Mouse (Mus musculus) intestine, postnatal 0 days (tissue): ENCODE measurements around the gene Leng9. TPM values are rescaled to one million over a fixed set of nuclear protein-coding genes. Genes with fewer than 3 reads are reported as not detected.
"Not testable (repeated sequence)": the region's sequence is repeated elsewhere in the genome, so short reads cannot be mapped to it uniquely, and the experiment has no call there.

ENCODE experiments used
- ATAC-seq: fragments of 200-750 bp; cut with Nextera tagmentation; 2 replicates; pipeline ENCODE4 v1.8.0; 2017; ENCODE audit warnings: mild to moderate bottlenecking, moderate TSS enrichment, moderate library complexity
- H3K27ac ChIP-seq: fragments of 300-500 bp; sonication (generic); 2 replicates; pipeline ENCODE4 v1.5.1; 2014; ENCODE audit warnings: mild to moderate bottlenecking, low read depth, low read length, moderate library complexity
- H3K27me3 ChIP-seq: fragments of 300-500 bp; sonication (generic); replicated peaks from 2 replicates; pipeline ENCODE4 v1.6.1; 2014; ENCODE audit warnings: low read length, mixed read lengths; ENCODE audit not compliant: control insufficient read depth, insufficient read depth
- H3K36me3 ChIP-seq: fragments of 300-500 bp; sonication (generic); 2 replicates; pipeline ENCODE4 v1.6.1; 2014; ENCODE audit warnings: mild to moderate bottlenecking, moderate library complexity; ENCODE audit not compliant: control insufficient read depth, insufficient read depth
- H3K4me1 ChIP-seq: fragments of 300-500 bp; sonication (generic); replicated peaks from 2 replicates; pipeline ENCODE4 v1.6.1; 2014; ENCODE audit warnings: antibody characterized with exemption, low read length, mixed read lengths; ENCODE audit not compliant: control insufficient read depth, insufficient read depth
- H3K4me2 ChIP-seq: fragments of 300-500 bp; sonication (generic); replicated peaks from 2 replicates; pipeline ENCODE4 v1.6.1; 2014; ENCODE audit warnings: low read depth, mild to moderate bottlenecking, moderate library complexity
- H3K4me3 ChIP-seq: fragments of 300-500 bp; sonication (generic); 2 replicates; pipeline ENCODE4 v1.5.1; 2014; ENCODE audit warnings: low read depth, low read length
- H3K9ac ChIP-seq: fragments of 300-500 bp; sonication (generic); 2 replicates; pipeline ENCODE4 v1.6.1; 2014; ENCODE audit warnings: mild to moderate bottlenecking, low read depth, low read length
- H3K9me3 ChIP-seq: fragments of 300-500 bp; sonication (generic); 2 replicates; pipeline ENCODE4 v1.6.1; 2016; ENCODE audit warnings: mixed run types; ENCODE audit not compliant: control insufficient read depth
- CTCF ChIP-seq: sonication (generic); IDR thresholded peaks from 2 replicates; pipeline ENCODE4 v1.5.1; 2016; ENCODE audit warnings: low read depth, mild to moderate bottlenecking, control low read depth, antibody characterized with exemption, moderate library complexity
- whole genome bisulfite sequencing: fragments of 180-500 bp; shearing (Covaris S2); extraction: QIAGEN DNeasy Blood & Tissue Kit; methylation state at CpG from one replicate; pipeline ENCODE4 v1.1.7; 2014; 5-methylcytosine and 5-hydroxymethylcytosine counted together
- polyA plus RNA-seq: library from polyadenylated mRNA; unstranded; fragments of >200 nt; fragmentation: Nextera tagmentation; extraction: Ambion mirVana; gene quantifications from 2 replicates; pipeline ENCODE4 v1.2.1, GENCODE M21; 2015

The Leng9 gene
- polyA plus RNA-seq, 1 experiment from 2014 or later: 14.1 TPM

DNA sequence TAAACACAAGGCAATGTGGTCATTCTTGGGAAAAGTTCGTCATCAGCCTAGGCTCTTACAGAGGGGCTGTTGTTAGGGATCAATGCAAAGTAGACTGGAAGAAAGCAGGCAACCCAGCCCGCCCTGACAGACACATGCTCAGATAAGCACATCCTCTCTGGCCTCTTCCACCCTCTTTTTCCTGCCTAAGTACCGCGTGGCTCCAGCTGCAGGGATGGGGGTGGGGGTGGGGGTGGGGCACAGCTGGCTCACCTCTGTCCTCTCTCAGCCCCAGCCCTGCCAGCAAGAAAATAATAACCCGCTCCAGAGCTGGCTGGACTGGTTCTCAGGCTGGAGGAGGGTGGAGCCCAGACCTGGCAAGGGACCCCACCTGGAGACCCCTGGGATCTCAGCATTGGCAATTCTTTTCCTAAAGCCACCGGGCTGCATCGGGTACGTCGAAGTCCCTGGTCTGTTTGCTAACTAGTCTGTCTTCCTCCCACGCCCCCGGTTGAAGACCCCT, 13.4 kb upstream of the Leng9 start:
- WGBS: under 1% methylated on average over 11 of the region's 11 CpGs
- ATAC-seq: peak; percentile 55
- H3K36me3 ChIP-seq: no peaks in the 10 kb centered on the region
- H3K4me2 ChIP-seq: peak overlapping the region; percentile 77
- peak overlapping the region; percentile 72 for H3K9ac ChIP-seq
- H3K4me1 ChIP-seq: no peaks in the 10 kb centered on the region; the same call in 1 of the 2 replicates
- TF ChIP-seq CTCF: no peak
- H3K27me3 ChIP-seq: no peaks in the 10 kb centered on the region
- H3K27ac ChIP-seq: peak overlapping the region; percentile 96
- H3K4me3 ChIP-seq: peak overlapping the region; percentile 71
- no peaks in the 10 kb centered on the region for H3K9me3 ChIP-seq

DNA sequence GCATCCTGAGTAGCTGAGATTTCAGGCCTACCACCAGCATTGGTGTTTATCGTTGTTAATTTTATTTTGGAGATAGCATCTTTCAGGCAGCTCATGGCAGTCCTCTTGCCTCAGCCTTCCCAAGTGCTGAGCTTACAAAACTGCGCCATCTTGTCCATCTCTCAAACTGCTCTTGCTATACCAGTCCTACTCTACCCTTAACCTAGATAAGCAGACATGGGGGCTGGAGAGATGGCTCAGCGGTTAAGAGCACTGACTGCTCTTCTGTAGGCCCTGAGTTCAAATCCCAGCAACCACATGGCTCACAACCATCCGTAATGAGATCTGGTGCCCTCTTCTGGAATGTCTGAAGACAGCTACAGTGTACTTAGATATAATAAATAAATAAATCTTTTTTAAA, 11.4 kb upstream of the Leng9 start:
- H3K9me3 ChIP-seq, H3K4me3 ChIP-seq, H3K27me3 ChIP-seq, H3K9ac ChIP-seq, H3K36me3 ChIP-seq, H3K4me2 ChIP-seq, H3K4me1 ChIP-seq, H3K27ac ChIP-seq, ATAC-seq: not testable (repeated sequence)
- TF ChIP-seq CTCF: peak; percentile 33; the same call in 1 of the 2 replicates
- WGBS: 96% methylated on average over 4 of the region's 4 CpGs

DNA sequence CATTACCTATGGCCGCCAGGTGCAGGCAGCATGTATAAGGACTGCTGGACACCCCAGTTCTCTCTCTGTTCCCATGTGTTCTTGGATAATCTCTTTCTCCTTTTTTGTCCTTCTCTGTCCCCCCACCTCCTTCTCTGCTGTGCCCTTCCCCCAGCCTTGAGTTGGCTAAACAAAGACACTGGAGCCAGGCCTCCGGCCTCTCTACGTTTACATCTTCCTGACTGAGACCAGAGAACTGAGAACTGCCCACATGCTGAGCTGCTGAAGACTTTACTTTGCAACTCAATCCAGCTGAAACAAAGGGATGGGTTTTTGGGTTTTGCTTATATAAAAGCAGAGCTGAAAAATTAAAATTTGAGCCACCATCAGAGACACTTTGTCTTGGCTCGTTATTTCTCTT, 4.8 kb upstream of the Leng9 start:
- Histone ChIP-seq H3K9me3 (no peaks in the 10 kb centered on the region), H3K4me3 (no peak overlapping the region), H3K27me3 (no peaks in the 10 kb centered on the region), H3K4me2 (no peak overlapping the region), H3K4me1 (no peaks in the 10 kb centered on the region; the same call in 1 of the 2 replicates), H3K36me3 (peaks cover 5% of the 10 kb centered on the region), H3K27ac (no peak overlapping the region), H3K9ac (no peak overlapping the region)
- TF ChIP-seq CTCF: no peak
- 70% methylated on average over 4 of the region's 4 CpGs for WGBS
- no peak for ATAC-seq

DNA sequence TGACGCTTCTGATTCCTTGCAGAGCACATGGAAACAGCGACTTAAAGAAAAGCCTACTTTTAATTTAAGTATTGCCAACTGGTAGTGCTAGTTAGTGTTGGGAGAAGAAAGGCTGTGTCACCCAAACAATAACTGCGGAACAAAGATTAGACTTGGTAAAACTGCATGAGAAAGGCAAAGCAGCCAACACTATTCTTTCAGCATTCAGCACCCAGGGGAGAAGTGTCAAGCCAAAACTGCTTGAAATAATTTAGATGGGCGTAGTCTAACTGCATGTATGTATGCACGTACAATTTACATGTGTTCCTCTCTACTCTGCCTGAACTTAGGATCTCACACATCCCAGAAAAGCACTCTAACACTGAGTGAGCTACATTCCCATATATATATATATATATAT, 4.2 kb upstream of the Leng9 start:
- no peak overlapping the region for H3K27ac ChIP-seq
- no peaks in the 10 kb centered on the region for H3K9me3 ChIP-seq
- no peak overlapping the region for H3K4me2 ChIP-seq
- no peak overlapping the region for H3K4me3 ChIP-seq
- no peaks in the 10 kb centered on the region; the same call in 1 of the 2 replicates for H3K4me1 ChIP-seq
- TF ChIP-seq CTCF: no peak
- no peaks in the 10 kb centered on the region for H3K27me3 ChIP-seq
- ATAC-seq: no peak
- H3K36me3 ChIP-seq: peaks cover 5% of the 10 kb centered on the region
- H3K9ac ChIP-seq: no peak overlapping the region
- 75% methylated on average over 5 of the region's 5 CpGs for WGBS

DNA sequence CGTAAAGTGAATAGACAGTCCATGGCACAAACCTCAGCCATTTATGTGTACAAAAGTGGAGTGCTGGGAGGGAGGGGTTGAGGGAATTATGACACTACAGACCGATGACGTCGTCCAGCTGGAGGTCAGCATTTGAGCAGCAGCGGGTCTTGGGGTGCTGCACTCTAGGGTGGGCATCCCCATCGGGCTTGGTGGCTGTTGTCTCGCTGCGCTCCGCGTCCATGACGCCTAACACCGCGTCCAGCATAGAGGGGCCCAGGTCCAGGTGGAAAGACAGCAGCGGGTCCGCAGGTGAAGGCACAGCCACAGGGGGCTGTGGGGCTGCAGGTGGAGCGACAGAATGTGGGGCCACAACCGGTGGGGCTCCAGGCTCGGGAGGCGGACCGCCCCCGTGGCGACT, 1.1 kb upstream of the Leng9 start:
- no peak for TF ChIP-seq CTCF
- H3K36me3 ChIP-seq: peaks cover 17% of the 10 kb centered on the region; the same call in 1 of the 2 replicates
- peak overlapping the region; percentile 88 for H3K4me2 ChIP-seq
- no peak overlapping the region for H3K9ac ChIP-seq
- 35% methylated on average over 22 of the region's 22 CpGs for WGBS
- H3K9me3 ChIP-seq: no peaks in the 10 kb centered on the region
- peaks cover 7% of the 10 kb centered on the region for H3K4me1 ChIP-seq
- no peak for ATAC-seq
- peak overlapping the region; percentile 94 for H3K27ac ChIP-seq
- H3K4me3 ChIP-seq: peak overlapping the region; percentile 18
- H3K27me3 ChIP-seq: no peaks in the 10 kb centered on the region

DNA sequence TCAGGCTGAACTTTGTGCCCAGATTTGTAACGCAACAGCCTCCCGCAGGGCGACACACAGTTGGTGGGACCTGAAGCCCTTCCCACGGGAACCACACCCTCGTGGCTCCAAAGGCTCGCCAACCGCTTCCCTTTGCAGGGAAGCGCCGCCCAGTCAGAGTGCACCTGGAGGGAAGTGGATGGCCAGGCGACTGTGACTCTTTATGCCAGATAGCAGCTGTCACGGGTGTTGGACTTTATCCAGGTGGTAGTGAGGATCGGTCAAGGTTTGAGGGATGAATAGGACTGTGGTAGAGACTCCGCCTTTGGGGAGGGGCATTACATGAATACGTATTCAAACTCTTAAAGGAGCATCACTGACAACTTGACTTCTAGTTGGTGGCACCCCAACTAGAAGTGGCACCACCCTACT, 642 bp upstream of the Leng9 start:
- WGBS: 18% methylated on average over 14 of the region's 14 CpGs
- Histone ChIP-seq H3K4me3 (peak overlapping the region; percentile 68), H3K27ac (peak overlapping the region; percentile 100), H3K4me2 (peak overlapping the region; percentile 88), H3K4me1 (peaks cover 7% of the 10 kb centered on the region), H3K9me3 (no peaks in the 10 kb centered on the region), H3K27me3 (no peaks in the 10 kb centered on the region), H3K9ac (no peak overlapping the region), H3K36me3 (peaks cover 21% of the 10 kb centered on the region; the same call in 1 of the 2 replicates)
- no peak for TF ChIP-seq CTCF
- peak; percentile 88 for ATAC-seq
